Mouse (Mus musculus): ENCODE measurements around the gene Lix1l.

- TF ChIP-seq POLR2A (IDR thresholded peaks at IDR 0.05; ENCODE audit: extremely low read depth, insufficient read depth, low read length) (0 out of 2 replicates have a peak, but pooled peaks have one; percentile 7), CTCF (IDR thresholded peaks at IDR 0.05; ENCODE audit: low read depth, low read length) (no peak)
Observed at GRCm38 (mm10) chr3:96559398-96559910, 41.5 kb upstream of the Lix1l start.

Data from liver, adult 2 months (tissue).